30 mouse cellular contexts compared by ENCODE assay signal in the genomic region with DNA sequence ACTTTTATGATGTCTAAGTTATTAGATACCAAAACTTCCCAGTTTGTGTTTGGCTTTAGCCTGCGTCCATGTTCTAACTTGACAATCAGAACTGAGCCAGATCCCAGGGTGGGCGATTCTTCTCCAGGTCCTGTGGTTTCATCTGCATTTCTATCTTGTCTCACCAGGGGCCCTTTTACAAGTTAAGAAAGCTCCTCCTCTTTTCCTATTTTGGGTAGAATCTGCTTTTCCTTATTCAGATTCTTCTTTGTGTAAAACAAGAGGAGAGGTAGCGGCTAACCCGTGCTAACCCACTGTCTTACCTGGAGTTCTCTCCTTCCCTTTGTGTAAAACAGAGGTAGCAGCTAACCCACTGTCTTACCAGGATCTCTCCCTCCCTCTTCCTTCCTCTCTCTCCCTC.
"Had no signal": no experiment of that assay in that cellular context is flagged by ENCODE, and none has a peak within 500 bp of the region (broad histone marks: within the 10 kb centered on the region; RNA-seq: fewer than 3 reads in every experiment).

No protein-coding gene starts in this region.

- H3K27me3 ChIP-seq: heart, embryonic 13.5 days; heart, embryonic 15.5 days; hindbrain, embryonic 12.5 days; intestine, embryonic 15.5 days; kidney, embryonic 15.5 days; limb, embryonic 12.5 days; liver, embryonic 13.5 days; liver, embryonic 15.5 days had no signal

- ATAC-seq: hindbrain, embryonic 16.5 days; inflammation-experienced regulatory T-cells, adult 6 months; intestine, embryonic 15.5 days; intestine, postnatal 0 days had no signal

- H3K4me1 ChIP-seq: heart, embryonic 15.5 days; hindbrain, embryonic 12.5 days; intestine, embryonic 15.5 days; kidney, embryonic 15.5 days; liver, embryonic 13.5 days; liver, embryonic 15.5 days had no signal

- H3K9me3 ChIP-seq: heart, embryonic 13.5 days; heart, embryonic 15.5 days; hindbrain, embryonic 10.5 days; hindbrain, embryonic 12.5 days; intestine, embryonic 15.5 days; kidney, embryonic 15.5 days; limb, embryonic 10.5 days; limb, embryonic 12.5 days; liver, embryonic 13.5 days; liver, embryonic 15.5 days had no signal

- DNase-seq: gastrocnemius, adult 2 months; gastrocnemius, postnatal 10 days; gastrocnemius, postnatal 25 days; heart, adult 2 months; heart, postnatal 14 days; heart, postnatal 4 days; kidney, adult 18-20 months; kidney, adult 9 months; kidney, postnatal 14 days; kidney, postnatal 36 days; liver; liver, embryonic 13.5 days had no signal

- H3K27ac ChIP-seq: gastrocnemius, adult 2 months; heart, adult 2 months; heart, embryonic 13.5 days; heart, embryonic 15.5 days; hindbrain, embryonic 10.5 days; hindbrain, embryonic 12.5 days; hindbrain, embryonic 14.5 days; intestine, embryonic 15.5 days; kidney, embryonic 15.5 days; kidney, postnatal 0 days; layer of hippocampus, adult 2 months; left cerebral cortex, adult 2 months; limb, embryonic 10.5 days; limb, embryonic 12.5 days; liver, embryonic 13.5 days; liver, embryonic 15.5 days had no signal

- H3K4me3 ChIP-seq: gastrocnemius, adult 2 months; heart, adult 2 months; heart, embryonic 13.5 days; heart, embryonic 15.5 days; hindbrain, embryonic 10.5 days; hindbrain, embryonic 12.5 days; intestine, embryonic 15.5 days; kidney, embryonic 15.5 days; layer of hippocampus, adult 2 months; left cerebral cortex, adult 2 months; limb, embryonic 10.5 days; limb, embryonic 12.5 days; liver, embryonic 13.5 days; liver, embryonic 15.5 days had no signal

- H3K36me3 ChIP-seq: hindbrain, embryonic 10.5 days; hindbrain, embryonic 12.5 days; intestine, embryonic 15.5 days; kidney, embryonic 15.5 days; limb, embryonic 10.5 days; limb, embryonic 12.5 days; liver, embryonic 13.5 days; liver, embryonic 15.5 days had no signal

- H3K9ac ChIP-seq: heart, embryonic 13.5 days; heart, embryonic 15.5 days; hindbrain, embryonic 12.5 days; hindbrain, embryonic 14.5 days; intestine, embryonic 15.5 days; kidney, embryonic 15.5 days; limb, embryonic 12.5 days; liver, embryonic 13.5 days; liver, embryonic 15.5 days had no signal

- H3K4me2 ChIP-seq: heart, embryonic 11.5 days; heart, embryonic 13.5 days; heart, embryonic 15.5 days; hindbrain, embryonic 12.5 days; hindbrain, embryonic 14.5 days; intestine, embryonic 15.5 days; kidney, embryonic 15.5 days; limb, embryonic 12.5 days; liver, embryonic 11.5 days; liver, embryonic 13.5 days; liver, embryonic 15.5 days had no signal
